Mouse (Mus musculus): Measurements from ENCODE around the gene Cryab.

The Cryab gene

GRCm38 (mm10) chr9:50751323-50751722 lies at the start of gene Cryab:
TSS of gene Cryab (plus strand) at chr9:50751325.
- no peak for DNase-seq (ENCODE audit: low read depth, low spot score)

GRCm38 (mm10) chr9:50704907-50705306 lies 46.2 kb upstream of the Cryab start:
- DNase-seq (ENCODE audit: low read depth, low spot score) = no peak

GRCm38 (mm10) chr9:50709108-50709507 lies 42.0 kb upstream of the Cryab start:
- DNase-seq (ENCODE audit: low read depth, low spot score) = peak; percentile 53

- DNase-seq (ENCODE audit: low read depth, low spot score) = no peak
These were observed 39.8 kb upstream of the Cryab start for GRCm38 (mm10) chr9:50711337-50711736.

GRCm38 (mm10) chr9:50714188-50714587 lies 36.9 kb upstream of the Cryab start:
- no peak for DNase-seq (ENCODE audit: low read depth, low spot score)

- no peak for DNase-seq (ENCODE audit: low read depth, low spot score)
These were observed 32.2 kb upstream of the Cryab start for GRCm38 (mm10) chr9:50718878-50719277.

GRCm38 (mm10) chr9:50721061-50721460 lies 30.1 kb upstream of the Cryab start:
- peak; percentile 67 for DNase-seq (ENCODE audit: low read depth, low spot score)

- DNase-seq (ENCODE audit: low read depth, low spot score) = no peak
These were observed 28.6 kb upstream of the Cryab start for GRCm38 (mm10) chr9:50722451-50722911.

- no peak for DNase-seq (ENCODE audit: low read depth, low spot score)
These were observed 27.7 kb upstream of the Cryab start for GRCm38 (mm10) chr9:50723406-50723805.

- no peak for DNase-seq (ENCODE audit: low read depth, low spot score)
These were observed 27.0 kb upstream of the Cryab start for GRCm38 (mm10) chr9:50724147-50724546.

GRCm38 (mm10) chr9:50724661-50725330 lies 26.3 kb upstream of the Cryab start:
- DNase-seq (ENCODE audit: low read depth, low spot score) = no peak

GRCm38 (mm10) chr9:50725921-50726590 lies 25.1 kb upstream of the Cryab start:
- DNase-seq (ENCODE audit: low read depth, low spot score) = no peak

GRCm38 (mm10) chr9:50727171-50727924 lies 23.8 kb upstream of the Cryab start:
- DNase-seq (ENCODE audit: low read depth, low spot score) = peak; percentile 64

GRCm38 (mm10) chr9:50727925-50728651 lies 23.0 kb upstream of the Cryab start:
- peak; percentile 93 for DNase-seq (ENCODE audit: low read depth, low spot score)

GRCm38 (mm10) chr9:50729600-50729999 lies 21.5 kb upstream of the Cryab start:
- DNase-seq (ENCODE audit: low read depth, low spot score) = peak; percentile 56

GRCm38 (mm10) chr9:50732560-50732959 lies 18.6 kb upstream of the Cryab start:
- DNase-seq (ENCODE audit: low read depth, low spot score) = peak; percentile 43

- peak; percentile 78 for DNase-seq (ENCODE audit: low read depth, low spot score)
These were observed 16.1 kb upstream of the Cryab start for GRCm38 (mm10) chr9:50734989-50735388.

- peak; percentile 99 for DNase-seq (ENCODE audit: low read depth, low spot score)
These were observed 11.9 kb upstream of the Cryab start, which contains the start of gene Dixdc1 for GRCm38 (mm10) chr9:50738914-50739870. TSS of gene Dixdc1 (minus strand) at chr9:50739517.

- peak; percentile 68 for DNase-seq (ENCODE audit: low read depth, low spot score)
These were observed 10.0 kb upstream of the Cryab start for GRCm38 (mm10) chr9:50740867-50741784.
